Mouse (Mus musculus) myocyte (in vitro differentiated cells): ENCODE measurements at regions not wholly inside any gene's neighbourhood (a gene's known extent, or its start where the extent isn't known, plus 50 kb on each side); places are given as distances from the start of the nearest gene placed in this dataset.

Experiments used
- E2F4 ChIP-seq: IDR thresholded peaks from one replicate; pipeline ENCODE4 v1.6.1; 2011; ENCODE audit warnings: mild to moderate bottlenecking, control low read depth, moderate library complexity; ENCODE audit not compliant: insufficient read depth
- MAX ChIP-seq: IDR thresholded peaks from one replicate; pipeline ENCODE4 v1.6.1; 2011; ENCODE audit warnings: low read depth, mild to moderate bottlenecking, control low read depth
- MYOG ChIP-seq, 3 experiments: IDR thresholded peaks; one replicate each; pipeline ENCODE4 v1.6.1; 2011; ENCODE audit warnings: control low read depth in 2 of 3, low read depth in 2 of 3, mild to moderate bottlenecking in 2 of 3; ENCODE audit not compliant: insufficient read length in 2 of 3, control insufficient read depth in 1 of 3, insufficient read depth in 1 of 3
- POLR2A ChIP-seq: IDR thresholded peaks from one replicate; pipeline ENCODE4 v1.6.1; 2011; ENCODE audit warnings: low read depth, mild to moderate bottlenecking, control low read depth, moderate library complexity; ENCODE audit not compliant: insufficient read length
- POLR2AphosphoS2 ChIP-seq: IDR thresholded peaks from one replicate; pipeline ENCODE4 v1.6.1; 2011; ENCODE audit warnings: low read depth, control low read depth; ENCODE audit not compliant: insufficient read length
- SRF ChIP-seq: IDR thresholded peaks from one replicate; pipeline ENCODE4 v1.6.1; 2011; ENCODE audit warnings: low read depth; ENCODE audit not compliant: control insufficient read depth, insufficient read length
- TCF12 ChIP-seq: IDR thresholded peaks from one replicate; pipeline ENCODE4 v1.6.1; 2011; ENCODE audit warnings: mild to moderate bottlenecking, control low read depth; ENCODE audit not compliant: poor library complexity, insufficient read depth, severe bottlenecking
- USF1 ChIP-seq: IDR thresholded peaks from one replicate; pipeline ENCODE4 v1.6.1; 2011; ENCODE audit warnings: low read depth, mild to moderate bottlenecking, control low read depth, moderate library complexity

DNA sequence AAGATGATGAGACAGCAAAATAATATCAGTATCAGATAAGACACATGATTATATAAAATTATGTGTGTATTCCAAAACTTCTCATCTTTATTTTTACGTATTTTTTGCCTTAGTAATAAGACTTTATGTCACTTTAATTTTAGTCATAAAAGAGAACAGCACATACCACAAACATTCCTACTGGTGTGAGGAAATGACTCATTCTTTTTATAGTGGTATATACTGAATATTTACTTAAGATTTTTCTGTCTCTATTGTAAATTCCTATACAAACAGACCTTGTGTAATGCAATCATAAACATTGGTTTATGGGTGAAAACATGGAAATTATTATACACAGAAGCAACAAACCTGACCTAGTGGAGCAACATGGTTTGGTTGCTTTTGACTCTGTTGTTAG lies 173.4 kb upstream of the Avpr1a start:
- TF ChIP-seq E2F4 (no peak), TCF12 (no peak), POLR2A (no peak), MAX (no peak), USF1 (no peak), MYOG (IDR thresholded peaks at IDR 0.05; ENCODE audit: control insufficient read depth in 1 of 3, insufficient read depth in 1 of 3, insufficient read length in 2 of 3, low read depth in 2 of 3) (no peak), POLR2AphosphoS2 (no peak), SRF (no peak)
